Mouse (Mus musculus) cerebellum, adult 2 months (tissue): ENCODE results near the gene Hils1.

ENCODE experiments used
- CTCF ChIP-seq: fragments of 200-500 bp; IDR thresholded peaks from 2 replicates; pipeline ENCODE4 v1.5.1; 2011; ENCODE audit warnings: low read depth, mild to moderate bottlenecking, control low read depth, low read length, moderate library complexity, borderline replicate concordance; ENCODE audit not compliant: insufficient read depth
- POLR2A ChIP-seq: fragments of 200-500 bp; IDR thresholded peaks from 2 replicates; pipeline ENCODE4 v1.6.1; 2011; ENCODE audit warnings: low read length, control low read depth, borderline replicate concordance; ENCODE audit not compliant: insufficient read depth

DNA sequence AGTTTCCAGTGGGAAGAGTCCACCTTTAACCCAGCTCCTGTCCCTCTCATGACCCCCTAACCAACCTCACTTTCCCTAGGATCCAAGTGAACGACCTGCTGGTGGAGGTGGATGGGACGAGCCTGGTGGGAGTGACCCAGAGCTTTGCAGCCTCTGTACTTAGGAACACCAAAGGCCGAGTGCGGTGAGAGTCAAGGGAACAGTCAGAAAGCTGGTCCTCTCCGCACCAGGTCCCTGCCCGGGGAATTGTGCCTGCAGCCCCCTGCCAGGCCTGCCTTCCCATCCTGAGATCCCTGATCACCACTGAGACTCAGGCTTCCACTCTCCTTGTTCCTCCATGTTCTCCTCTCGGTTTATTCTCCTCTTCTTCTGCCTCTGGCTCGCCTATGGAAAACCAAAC lies 32.7 kb downstream of the Hils1 start:
- TF ChIP-seq POLR2A = no peak
- no peak for TF ChIP-seq CTCF
